Mouse (Mus musculus) intestine, embryonic 16.5 days (tissue): ENCODE data around the gene Itgam. TPM values are rescaled to one million over a fixed set of nuclear protein-coding genes. Genes with fewer than 3 reads are reported as not detected.
A peak's percentile ranks its signal among the peaks of the same experiment; 100 is the strongest.

Experiments
- ATAC-seq: fragments of 200-750 bp; cut with Nextera tagmentation; 2 replicates; pipeline ENCODE4 v1.8.0; 2017; ENCODE audit warnings: moderate TSS enrichment, moderate library complexity
- H3K27ac ChIP-seq: fragments of 300-500 bp; sonication (generic); 2 replicates; pipeline ENCODE4 v1.5.1; 2014; ENCODE audit warnings: mild to moderate bottlenecking, low read length
- H3K27me3 ChIP-seq: fragments of 300-500 bp; sonication (generic); replicated peaks from 2 replicates; pipeline ENCODE4 v1.6.1; 2014; ENCODE audit warnings: low read length, control low read depth, mixed read lengths; ENCODE audit not compliant: control insufficient read depth, insufficient read depth
- H3K36me3 ChIP-seq: fragments of 300-500 bp; sonication (generic); 2 replicates; pipeline ENCODE4 v1.6.1; 2014; ENCODE audit warnings: low read length, control low read depth; ENCODE audit not compliant: control insufficient read depth, insufficient read depth
- H3K4me1 ChIP-seq: fragments of 300-500 bp; sonication (generic); 2 replicates; pipeline ENCODE4 v1.6.1; 2014; ENCODE audit warnings: low read length, control low read depth, mixed read lengths; ENCODE audit not compliant: control insufficient read depth, insufficient read depth
- H3K4me2 ChIP-seq: fragments of 300-500 bp; sonication (generic); 2 replicates; pipeline ENCODE4 v1.6.1; 2014; ENCODE audit warnings: low read depth, low read length, control low read depth
- H3K4me3 ChIP-seq: fragments of 300-500 bp; sonication (generic); 2 replicates; pipeline ENCODE4 v1.5.1; 2014; ENCODE audit warnings: mild to moderate bottlenecking, low read length
- H3K9ac ChIP-seq: fragments of 300-500 bp; sonication (generic); 2 replicates; pipeline ENCODE4 v1.6.1; 2014; ENCODE audit warnings: low read depth, low read length
- H3K9me3 ChIP-seq: fragments of 300-500 bp; sonication (generic); 2 replicates; pipeline ENCODE4 v1.6.1; 2016; ENCODE audit warnings: low read length, control low read depth; ENCODE audit not compliant: control insufficient read depth
- WGBS: fragments of 180-500 bp; shearing (Covaris S2); extraction: QIAGEN DNeasy Blood & Tissue Kit; methylation state at CpG from one replicate; pipeline ENCODE4 v1.1.7; 2014; 5-methylcytosine and 5-hydroxymethylcytosine counted together
- polyA plus RNA-seq: library from polyadenylated mRNA; unstranded; fragments of >200 nt; fragmentation: Nextera tagmentation; extraction: Ambion mirVana; gene quantifications from 2 replicates; pipeline ENCODE4 v1.2.1, GENCODE M21; 2015

Gene Itgam
- polyA plus RNA-seq, 1 experiment from 2014 or later, result 2.4 TPM

- no peak overlapping the region for H3K4me3 ChIP-seq
- no peak overlapping the region for H3K9ac ChIP-seq
- no peaks in the 10 kb centered on the region for H3K36me3 ChIP-seq
- 81% methylated on average over 2 of the region's 2 CpGs for WGBS
- H3K4me1 ChIP-seq, result 0 out of 2 replicates have a peak, but pooled peaks cover 3% of the 10 kb centered on the region
- H3K4me2 ChIP-seq, result no peak overlapping the region
- H3K27ac ChIP-seq, result no peak overlapping the region
- no peak for ATAC-seq
- no peaks in the 10 kb centered on the region for H3K9me3 ChIP-seq
- no peaks in the 10 kb centered on the region for H3K27me3 ChIP-seq
Measured at GRCm38 (mm10) chr7:128049254-128049653, 13.2 kb upstream of the Itgam start.

GRCm38 (mm10) chr7:128050739-128051138 lies 11.7 kb upstream of the Itgam start:
- Histone ChIP-seq H3K4me2 (no peak overlapping the region), H3K9me3 (no peaks in the 10 kb centered on the region), H3K9ac (no peak overlapping the region), H3K4me3 (no peak overlapping the region), H3K27ac (no peak overlapping the region), H3K36me3 (no peaks in the 10 kb centered on the region), H3K27me3 (no peaks in the 10 kb centered on the region), H3K4me1 (0 out of 2 replicates have a peak, but pooled peaks cover 3% of the 10 kb centered on the region)
- ATAC-seq, result no peak
- 65% methylated on average over 4 of the region's 4 CpGs for WGBS

GRCm38 (mm10) chr7:128053061-128053460 lies 9.4 kb upstream of the Itgam start:
- H3K9me3 ChIP-seq, result no peaks in the 10 kb centered on the region
- ATAC-seq, result no peak
- no peak overlapping the region for H3K4me2 ChIP-seq
- H3K4me1 ChIP-seq, result peaks cover 7% of the 10 kb centered on the region; the same call in 1 of the 2 replicates
- H3K9ac ChIP-seq, result no peak overlapping the region
- no peak overlapping the region for H3K27ac ChIP-seq
- H3K36me3 ChIP-seq, result no peaks in the 10 kb centered on the region
- H3K27me3 ChIP-seq, result no peaks in the 10 kb centered on the region
- 54% methylated on average over 5 of the region's 5 CpGs for WGBS
- no peak overlapping the region for H3K4me3 ChIP-seq

- Histone ChIP-seq H3K27ac (peak overlapping the region; percentile 33; the same call in 1 of the 2 replicates), H3K36me3 (no peaks in the 10 kb centered on the region), H3K27me3 (no peaks in the 10 kb centered on the region), H3K4me2 (no peak overlapping the region), H3K9ac (0 out of 2 replicates have a peak overlapping the region, but pooled peaks have one; percentile 24), H3K9me3 (no peaks in the 10 kb centered on the region), H3K4me3 (no peak overlapping the region), H3K4me1 (peaks cover 8% of the 10 kb centered on the region; the same call in 1 of the 2 replicates)
- ATAC-seq, result peak; percentile 49
- 36% methylated on average over 3 of the region's 3 CpGs for WGBS
Measured at GRCm38 (mm10) chr7:128056917-128057444, 5.5 kb upstream of the Itgam start.

GRCm38 (mm10) chr7:128057860-128058259 lies 4.6 kb upstream of the Itgam start:
- ATAC-seq, result no peak
- H3K4me2 ChIP-seq, result no peak overlapping the region
- no peak overlapping the region for H3K27ac ChIP-seq
- no peaks in the 10 kb centered on the region for H3K27me3 ChIP-seq
- no peak overlapping the region for H3K9ac ChIP-seq
- peaks cover 8% of the 10 kb centered on the region; the same call in 1 of the 2 replicates for H3K4me1 ChIP-seq
- H3K36me3 ChIP-seq, result no peaks in the 10 kb centered on the region
- 79% methylated on average over 8 of the region's 8 CpGs for WGBS
- no peaks in the 10 kb centered on the region for H3K9me3 ChIP-seq
- H3K4me3 ChIP-seq, result no peak overlapping the region

- Histone ChIP-seq H3K27ac (no peak overlapping the region), H3K9me3 (no peaks in the 10 kb centered on the region), H3K4me3 (no peak overlapping the region), H3K9ac (no peak overlapping the region), H3K4me1 (peaks cover 8% of the 10 kb centered on the region; the same call in 1 of the 2 replicates), H3K36me3 (no peaks in the 10 kb centered on the region), H3K4me2 (no peak overlapping the region), H3K27me3 (no peaks in the 10 kb centered on the region)
- ATAC-seq, result peak; percentile 29; the same call in 1 of the 2 replicates
- WGBS, result 70% methylated on average over 7 of the region's 7 CpGs
Measured at GRCm38 (mm10) chr7:128058576-128058975, 3.9 kb upstream of the Itgam start.

GRCm38 (mm10) chr7:128059091-128059490 lies 3.3 kb upstream of the Itgam start:
- 67% methylated on average over 4 of the region's 4 CpGs for WGBS
- no peak for ATAC-seq
- H3K9ac ChIP-seq, result no peak overlapping the region
- H3K9me3 ChIP-seq, result no peaks in the 10 kb centered on the region
- H3K36me3 ChIP-seq, result no peaks in the 10 kb centered on the region
- no peak overlapping the region for H3K4me3 ChIP-seq
- no peak overlapping the region for H3K4me2 ChIP-seq
- H3K27me3 ChIP-seq, result no peaks in the 10 kb centered on the region
- no peak overlapping the region for H3K27ac ChIP-seq
- peaks cover 8% of the 10 kb centered on the region; the same call in 1 of the 2 replicates for H3K4me1 ChIP-seq

- Histone ChIP-seq H3K4me1 (0 out of 2 replicates have a peak, but pooled peaks cover 6% of the 10 kb centered on the region), H3K9me3 (no peaks in the 10 kb centered on the region), H3K9ac (no peak overlapping the region), H3K27me3 (no peaks in the 10 kb centered on the region), H3K27ac (no peak overlapping the region), H3K36me3 (no peaks in the 10 kb centered on the region), H3K4me3 (no peak overlapping the region), H3K4me2 (no peak overlapping the region)
- WGBS, result 84% methylated on average over 6 of the region's 6 CpGs
- no peak for ATAC-seq
Measured at GRCm38 (mm10) chr7:128063211-128063781, 856 bp downstream of the Itgam start.

GRCm38 (mm10) chr7:128065547-128065946 lies 3.1 kb downstream of the Itgam start:
- H3K27ac ChIP-seq, result no peak overlapping the region
- WGBS, result 71% methylated on average over 5 of the region's 5 CpGs
- H3K27me3 ChIP-seq, result no peaks in the 10 kb centered on the region
- 0 out of 2 replicates have a peak, but pooled peaks cover 3% of the 10 kb centered on the region for H3K4me1 ChIP-seq
- H3K9me3 ChIP-seq, result no peaks in the 10 kb centered on the region
- no peak overlapping the region for H3K9ac ChIP-seq
- ATAC-seq, result no peak
- H3K4me3 ChIP-seq, result no peak overlapping the region
- H3K36me3 ChIP-seq, result no peaks in the 10 kb centered on the region
- H3K4me2 ChIP-seq, result no peak overlapping the region
